Mouse (Mus musculus): ENCODE results near the gene Nsl1. TPM values are rescaled to one million over a fixed set of nuclear protein-coding genes. Genes with fewer than 3 reads are reported as not detected.

Gene Nsl1
- polyA plus RNA-seq, 2 experiments: 11.6 to 17.2 TPM

DNA sequence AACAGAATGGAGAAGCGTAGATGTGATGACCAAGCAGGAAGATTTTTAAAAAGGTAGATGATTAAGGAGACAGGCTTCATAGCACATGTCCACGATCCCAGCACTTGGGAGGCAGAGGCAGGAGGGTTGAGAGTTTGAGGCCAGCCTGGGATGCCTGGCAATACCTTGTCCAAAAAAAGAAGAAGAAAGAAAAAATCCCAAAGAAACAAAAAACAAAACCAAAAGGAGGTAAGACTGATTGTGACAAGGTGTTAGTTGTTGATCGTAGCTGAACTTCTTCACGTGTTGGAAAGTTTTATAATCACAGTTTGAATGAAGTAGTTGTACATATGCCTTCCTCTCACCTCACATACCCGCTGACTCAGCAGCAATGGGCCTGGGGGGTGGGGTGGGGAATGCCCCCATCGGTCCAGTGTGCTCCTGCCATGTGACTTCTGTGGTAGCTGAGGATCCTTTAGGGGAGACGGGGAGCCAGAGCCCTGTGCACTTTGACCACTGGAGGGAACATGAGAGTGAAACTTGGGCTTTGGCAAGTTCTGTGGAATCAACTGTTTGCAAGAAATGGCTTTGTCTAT, 23.6 kb downstream of the Nsl1 start:
- ATAC-seq (ENCODE audit: low FRiP score, low read depth): no peak
- Histone ChIP-seq H3K36me3 (ENCODE audit: control insufficient read depth, insufficient read depth, low read length) (peaks cover 27% of the 10 kb centered on the region), H3K4me2 (replicated peaks; ENCODE audit: low read depth, low read length, severe bottlenecking) (no peak overlapping the region), H3K9ac (ENCODE audit: low read depth, low read length, severe bottlenecking) (no peak overlapping the region), H3K4me1 (ENCODE audit: control insufficient read depth, insufficient read depth, low read length) (no peaks in the 10 kb centered on the region), H3K27ac (replicated peaks; ENCODE audit: low read depth, low read length) (no peak overlapping the region), H3K9me3 (ENCODE audit: control insufficient read depth, low read length) (no peaks in the 10 kb centered on the region), H3K4me3 (replicated peaks; ENCODE audit: low read length) (no peak overlapping the region), H3K27me3 (ENCODE audit: control insufficient read depth, insufficient read depth, low read length) (no peaks in the 10 kb centered on the region)
- no peak for DNase-seq (ENCODE audit: low spot score)
- TF ChIP-seq POLR2A (IDR thresholded peaks at IDR 0.05; ENCODE audit: borderline replicate concordance, extremely low read depth, insufficient read depth, insufficient read length): no peak
- 87% methylated on average over 7 of the region's 7 CpGs for WGBS

DNA sequence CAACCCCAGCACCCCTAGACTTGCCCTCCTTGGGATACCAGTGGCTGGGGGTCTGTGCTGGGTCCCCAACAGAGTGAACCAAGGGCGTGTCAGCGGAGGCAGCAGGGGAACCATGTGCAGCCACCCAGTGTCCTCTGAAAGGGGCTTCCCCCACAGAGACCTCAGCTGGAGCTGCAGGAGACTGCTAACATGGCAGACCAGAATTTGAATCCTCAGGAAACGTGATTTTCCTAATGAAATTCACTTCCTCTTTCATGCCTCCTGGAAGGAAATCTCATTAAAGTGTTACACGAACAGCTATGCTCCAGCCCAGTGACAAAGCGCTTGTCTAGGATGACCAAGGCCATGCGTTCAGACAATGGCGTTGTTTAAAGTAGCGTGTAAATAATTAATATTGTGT, 24.1 kb downstream of the Nsl1 start:
- H3K27ac ChIP-seq (replicated peaks; ENCODE audit: low read depth, low read length): no peak overlapping the region
- no peak overlapping the region for H3K9ac ChIP-seq (ENCODE audit: low read depth, low read length, severe bottlenecking)
- H3K36me3 ChIP-seq (ENCODE audit: control insufficient read depth, insufficient read depth, low read length): peaks cover 21% of the 10 kb centered on the region
- no peak for TF ChIP-seq POLR2A (IDR thresholded peaks at IDR 0.05; ENCODE audit: borderline replicate concordance, extremely low read depth, insufficient read depth, insufficient read length)
- no peak overlapping the region for H3K4me2 ChIP-seq (replicated peaks; ENCODE audit: low read depth, low read length, severe bottlenecking)
- no peaks in the 10 kb centered on the region for H3K4me1 ChIP-seq (ENCODE audit: control insufficient read depth, insufficient read depth, low read length)
- H3K9me3 ChIP-seq (ENCODE audit: control insufficient read depth, low read length): no peaks in the 10 kb centered on the region
- 72% methylated on average over 8 of the region's 8 CpGs for WGBS
- DNase-seq (ENCODE audit: low spot score) (no peak), ATAC-seq (ENCODE audit: low FRiP score, low read depth) (no peak)
- H3K4me3 ChIP-seq (replicated peaks; ENCODE audit: low read length): no peak overlapping the region
- H3K27me3 ChIP-seq (ENCODE audit: control insufficient read depth, insufficient read depth, low read length): no peaks in the 10 kb centered on the region

DNA sequence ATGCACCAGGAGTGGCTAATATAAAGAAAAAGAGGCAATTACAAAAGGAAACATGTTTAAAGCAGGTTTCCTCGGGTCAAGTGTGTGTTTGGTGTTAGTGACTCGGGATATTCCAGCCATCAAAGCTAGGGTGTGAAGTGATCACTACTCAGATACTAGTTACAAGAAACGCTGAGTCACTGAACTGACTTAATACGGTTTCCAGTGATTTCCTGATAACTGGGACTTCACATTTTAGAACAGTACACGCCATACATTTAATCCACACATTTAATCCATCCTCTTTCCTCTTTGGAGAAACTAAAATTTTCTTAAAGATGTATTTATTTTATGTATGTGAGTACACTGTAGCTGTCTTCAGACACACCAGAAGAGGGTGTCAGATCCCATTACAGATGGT, 25.1 kb downstream of the Nsl1 start:
- 80% methylated on average over 5 of the region's 5 CpGs for WGBS
- H3K36me3 ChIP-seq (ENCODE audit: control insufficient read depth, insufficient read depth, low read length): peaks cover 13% of the 10 kb centered on the region
- no peak overlapping the region for H3K4me2 ChIP-seq (replicated peaks; ENCODE audit: low read depth, low read length, severe bottlenecking)
- H3K4me1 ChIP-seq (ENCODE audit: control insufficient read depth, insufficient read depth, low read length): no peaks in the 10 kb centered on the region
- TF ChIP-seq POLR2A (IDR thresholded peaks at IDR 0.05; ENCODE audit: borderline replicate concordance, extremely low read depth, insufficient read depth, insufficient read length): no peak
- H3K4me3 ChIP-seq (replicated peaks; ENCODE audit: low read length): no peak overlapping the region
- H3K27ac ChIP-seq (replicated peaks; ENCODE audit: low read depth, low read length): no peak overlapping the region
- ATAC-seq (ENCODE audit: low FRiP score, low read depth) (no peak), DNase-seq (ENCODE audit: low spot score) (no peak)
- no peaks in the 10 kb centered on the region for H3K27me3 ChIP-seq (ENCODE audit: control insufficient read depth, insufficient read depth, low read length)
- H3K9me3 ChIP-seq (ENCODE audit: control insufficient read depth, low read length): no peaks in the 10 kb centered on the region
- H3K9ac ChIP-seq (ENCODE audit: low read depth, low read length, severe bottlenecking): no peak overlapping the region

DNA sequence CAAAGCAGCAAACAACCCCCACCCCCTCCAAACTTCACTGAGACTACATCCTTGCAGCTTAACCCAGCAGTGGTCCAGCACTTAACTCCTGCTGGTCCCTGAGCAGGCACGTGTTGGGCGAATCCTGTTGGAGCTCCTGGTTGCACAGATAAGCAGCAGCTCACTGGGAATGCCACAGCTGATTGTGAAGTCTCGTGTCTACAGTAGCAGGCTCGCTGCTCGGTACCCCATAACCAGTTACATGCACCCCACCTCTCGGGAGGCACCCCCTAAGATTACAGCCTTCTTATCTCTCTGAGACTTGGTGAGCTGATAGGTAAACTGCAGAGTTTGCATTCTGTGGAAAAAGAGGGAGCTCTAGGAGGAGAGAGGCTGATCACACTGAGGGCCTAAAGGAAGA, 26.5 kb downstream of the Nsl1 start:
- Histone ChIP-seq H3K27ac (replicated peaks; ENCODE audit: low read depth, low read length) (no peak overlapping the region), H3K36me3 (ENCODE audit: control insufficient read depth, insufficient read depth, low read length) (peaks cover 8% of the 10 kb centered on the region), H3K4me2 (replicated peaks; ENCODE audit: low read depth, low read length, severe bottlenecking) (no peak overlapping the region), H3K9me3 (ENCODE audit: control insufficient read depth, low read length) (no peaks in the 10 kb centered on the region), H3K4me1 (ENCODE audit: control insufficient read depth, insufficient read depth, low read length) (no peaks in the 10 kb centered on the region), H3K27me3 (ENCODE audit: control insufficient read depth, insufficient read depth, low read length) (no peaks in the 10 kb centered on the region), H3K9ac (ENCODE audit: low read depth, low read length, severe bottlenecking) (no peak overlapping the region), H3K4me3 (replicated peaks; ENCODE audit: low read length) (no peak overlapping the region)
- DNase-seq (ENCODE audit: low spot score) (no peak), ATAC-seq (ENCODE audit: low FRiP score, low read depth) (no peak)
- no peak for TF ChIP-seq POLR2A (IDR thresholded peaks at IDR 0.05; ENCODE audit: borderline replicate concordance, extremely low read depth, insufficient read depth, insufficient read length)
- WGBS: 73% methylated on average over 6 of the region's 6 CpGs

DNA sequence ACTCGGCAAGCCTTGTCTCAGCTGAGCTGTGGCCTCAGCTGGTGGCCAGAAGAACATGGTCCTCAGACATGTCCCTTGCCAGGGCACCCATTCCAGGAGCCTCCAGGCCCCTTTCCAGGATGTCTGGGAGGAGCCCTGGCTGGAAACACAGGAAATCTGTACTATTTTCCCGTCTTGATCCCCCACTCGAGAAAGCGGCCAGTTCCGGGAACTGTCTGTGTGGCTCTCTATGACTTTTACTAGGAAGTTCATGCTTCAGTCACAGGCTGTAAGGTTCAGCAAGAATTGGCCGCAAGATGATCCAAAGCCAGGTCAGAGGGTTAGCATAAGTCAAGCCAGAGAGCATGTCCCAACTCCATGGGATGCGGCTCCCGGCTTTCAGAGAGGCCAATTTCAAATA, 29.2 kb downstream of the Nsl1 start:
- DNase-seq (ENCODE audit: low spot score) (no peak), ATAC-seq (ENCODE audit: low FRiP score, low read depth) (no peak)
- no peaks in the 10 kb centered on the region for H3K9me3 ChIP-seq (ENCODE audit: control insufficient read depth, low read length)
- H3K4me1 ChIP-seq (ENCODE audit: control insufficient read depth, insufficient read depth, low read length): no peaks in the 10 kb centered on the region
- 79% methylated on average over 8 of the region's 8 CpGs for WGBS
- H3K9ac ChIP-seq (ENCODE audit: low read depth, low read length, severe bottlenecking): no peak overlapping the region
- TF ChIP-seq POLR2A (IDR thresholded peaks at IDR 0.05; ENCODE audit: borderline replicate concordance, extremely low read depth, insufficient read depth, insufficient read length): no peak
- H3K27ac ChIP-seq (replicated peaks; ENCODE audit: low read depth, low read length): no peak overlapping the region
- H3K27me3 ChIP-seq (ENCODE audit: control insufficient read depth, insufficient read depth, low read length): no peaks in the 10 kb centered on the region
- H3K4me3 ChIP-seq (replicated peaks; ENCODE audit: low read length): no peak overlapping the region
- no peak overlapping the region for H3K4me2 ChIP-seq (replicated peaks; ENCODE audit: low read depth, low read length, severe bottlenecking)
- no peaks in the 10 kb centered on the region for H3K36me3 ChIP-seq (ENCODE audit: control insufficient read depth, insufficient read depth, low read length)

DNA sequence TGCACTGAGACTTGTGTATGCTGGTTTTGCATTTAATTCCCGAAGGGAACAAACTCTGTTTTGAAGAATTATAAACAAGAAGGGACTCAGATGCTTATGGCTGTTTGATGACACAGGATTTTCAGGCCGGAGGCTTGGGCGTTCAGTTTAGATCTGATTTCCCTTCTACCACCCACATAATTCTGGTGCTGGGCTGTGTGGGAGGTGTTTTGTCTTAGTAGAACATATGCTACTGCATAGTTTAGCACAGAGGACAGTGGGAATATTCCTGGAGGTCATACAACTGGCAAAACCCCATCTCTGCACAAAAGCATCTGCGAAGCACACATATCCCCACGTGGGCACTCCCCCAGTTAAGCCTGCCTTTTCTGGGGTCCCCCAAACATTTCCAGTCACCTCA, 30.8 kb downstream of the Nsl1 start:
- Histone ChIP-seq H3K4me2 (replicated peaks; ENCODE audit: low read depth, low read length, severe bottlenecking) (no peak overlapping the region), H3K9me3 (ENCODE audit: control insufficient read depth, low read length) (no peaks in the 10 kb centered on the region), H3K9ac (ENCODE audit: low read depth, low read length, severe bottlenecking) (no peak overlapping the region), H3K4me1 (ENCODE audit: control insufficient read depth, insufficient read depth, low read length) (0 out of 2 replicates have a peak, but pooled peaks cover 1% of the 10 kb centered on the region), H3K4me3 (replicated peaks; ENCODE audit: low read length) (no peak overlapping the region), H3K27ac (replicated peaks; ENCODE audit: low read depth, low read length) (no peak overlapping the region), H3K36me3 (ENCODE audit: control insufficient read depth, insufficient read depth, low read length) (no peaks in the 10 kb centered on the region), H3K27me3 (ENCODE audit: control insufficient read depth, insufficient read depth, low read length) (peaks cover 3% of the 10 kb centered on the region; the same call in 1 of the 2 replicates)
- ATAC-seq (ENCODE audit: low FRiP score, low read depth) (no peak), DNase-seq (ENCODE audit: low spot score) (no peak)
- 81% methylated on average over 5 of the region's 5 CpGs for WGBS
- TF ChIP-seq POLR2A (IDR thresholded peaks at IDR 0.05; ENCODE audit: borderline replicate concordance, extremely low read depth, insufficient read depth, insufficient read length): no peak

Data from limb, embryonic 14.5 days (tissue).